Mouse (Mus musculus) heart, postnatal 0 days (tissue): ENCODE measurements around the gene Taf1d.

Experiments
- CTCF ChIP-seq: IDR thresholded peaks from 2 replicates; pipeline ENCODE4 v1.5.1; 2016; ENCODE audit warnings: antibody characterized with exemption, control low read depth, low read depth
- EP300 ChIP-seq: IDR thresholded peaks from 2 replicates; pipeline ENCODE4 v1.6.1; 2016; ENCODE audit warnings: antibody characterized with exemption, low read depth

DNA sequence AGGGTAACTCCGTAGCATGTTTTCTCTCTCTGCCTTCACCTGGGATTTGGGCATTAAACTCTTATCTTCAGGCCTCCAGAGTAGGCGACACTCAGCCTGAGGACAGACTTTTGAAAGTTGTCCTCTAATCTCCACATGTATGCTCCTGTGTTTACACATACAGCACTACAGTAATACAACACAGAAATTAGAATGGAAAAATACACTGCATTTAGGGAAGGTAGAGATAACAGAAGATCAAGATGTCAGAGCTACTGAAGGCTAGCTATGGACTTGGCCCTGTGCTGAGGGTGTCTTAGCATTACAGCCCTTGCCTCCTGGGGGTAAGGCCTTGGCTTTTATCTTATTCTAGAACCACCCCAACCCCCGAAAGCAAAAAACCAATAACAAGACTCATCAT, 17.6 kb upstream of the Taf1d start:
- TF ChIP-seq CTCF = no peak
- TF ChIP-seq EP300 = no peak
